Mouse (Mus musculus): ENCODE measurements around the gene Rin2.

- TF ChIP-seq POLR2A (IDR thresholded peaks at IDR 0.05; ENCODE audit: insufficient read length, low read depth) (no peak), TCF12 (IDR thresholded peaks at IDR 0.05; ENCODE audit: insufficient read depth, poor library complexity, severe bottlenecking) (no peak), POLR2AphosphoS2 (IDR thresholded peaks at IDR 0.05; ENCODE audit: insufficient read length, low read depth) (no peak), TCF3 (IDR thresholded peaks at IDR 0.05; ENCODE audit: insufficient read length, low read depth) (no peak), USF1 (IDR thresholded peaks at IDR 0.05; ENCODE audit: low read depth) (no peak), E2F4 (IDR thresholded peaks at IDR 0.05; ENCODE audit: insufficient read depth) (no peak), CEBPB (IDR thresholded peaks at IDR 0.05; ENCODE audit: insufficient read depth, poor library complexity, severe bottlenecking) (no peak), MAX (IDR thresholded peaks at IDR 0.05; ENCODE audit: low read depth) (no peak), REST (IDR thresholded peaks at IDR 0.05; ENCODE audit: insufficient read depth, insufficient read length) (no peak), MYOD1 (IDR thresholded peaks at IDR 0.05; ENCODE audit: control insufficient read depth in 1 of 3, insufficient read length in 2 of 3, low read depth in 2 of 3) (no peak)
Measured at GRCm38 (mm10) chr2:145724288-145724687, 49.3 kb downstream of the Rin2 start.
